Mouse (Mus musculus): ENCODE data around the gene Fcgr1.
"Not testable (repeated sequence)": the region's sequence is repeated elsewhere in the genome, so short reads cannot be mapped to it uniquely, and the experiment has no call there.

The Fcgr1 gene

DNA sequence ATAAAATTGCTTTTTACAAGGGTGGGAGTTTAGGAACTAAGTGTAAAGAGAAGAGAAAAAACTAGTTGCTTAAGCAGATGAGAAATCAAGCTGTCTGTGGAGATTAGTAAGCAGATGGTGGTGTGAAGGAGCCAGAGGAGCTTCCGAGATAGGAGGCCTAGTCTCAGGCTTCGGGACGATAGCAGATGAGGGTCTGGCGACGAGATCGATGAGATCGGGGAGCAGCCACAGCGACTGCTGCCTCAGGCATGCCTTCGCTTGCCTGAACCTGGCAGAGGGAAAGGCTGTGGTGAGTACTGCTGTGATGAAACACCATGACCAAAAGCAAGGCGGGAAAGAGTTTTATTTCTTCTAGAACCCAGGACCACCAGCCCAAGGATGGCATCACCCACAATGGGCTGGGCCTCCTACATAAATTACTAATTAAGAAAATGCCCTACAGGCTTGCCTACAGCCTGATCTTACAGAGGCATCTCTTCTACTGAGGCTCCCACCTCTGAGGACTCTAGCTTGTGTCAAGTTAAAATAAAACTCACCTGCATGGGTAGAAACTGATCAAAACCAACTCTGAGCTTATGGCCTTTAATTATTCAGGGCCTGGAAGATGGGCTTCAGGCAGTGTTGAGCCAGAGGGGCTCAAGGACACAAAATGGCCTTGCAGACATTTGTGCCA, 39.0 kb downstream of the Fcgr1 start:
- in situ Hi-C loops (cut with MboI, MseI) = no loop called here

DNA sequence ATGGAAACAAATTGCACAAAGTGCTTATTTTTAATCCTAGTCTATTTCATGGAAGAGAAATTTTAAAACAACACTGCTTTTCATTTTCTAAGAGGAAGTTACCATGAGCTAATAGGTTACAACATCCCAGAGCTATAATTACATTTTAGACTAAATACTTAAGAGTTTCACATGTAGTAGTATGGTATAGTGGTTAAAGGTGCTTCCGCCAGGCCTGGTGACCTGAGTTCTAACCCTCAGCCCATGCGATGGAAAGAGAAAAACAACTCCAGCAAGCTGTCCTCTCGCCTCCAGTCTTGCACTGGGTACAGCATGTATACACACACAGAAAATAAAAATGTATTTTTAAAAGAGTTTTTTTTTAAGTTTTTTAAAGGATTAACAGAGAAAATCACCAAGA, 42.0 kb downstream of the Fcgr1 start:
- in situ Hi-C loops (cut with MboI, MseI) = no loop called here

DNA sequence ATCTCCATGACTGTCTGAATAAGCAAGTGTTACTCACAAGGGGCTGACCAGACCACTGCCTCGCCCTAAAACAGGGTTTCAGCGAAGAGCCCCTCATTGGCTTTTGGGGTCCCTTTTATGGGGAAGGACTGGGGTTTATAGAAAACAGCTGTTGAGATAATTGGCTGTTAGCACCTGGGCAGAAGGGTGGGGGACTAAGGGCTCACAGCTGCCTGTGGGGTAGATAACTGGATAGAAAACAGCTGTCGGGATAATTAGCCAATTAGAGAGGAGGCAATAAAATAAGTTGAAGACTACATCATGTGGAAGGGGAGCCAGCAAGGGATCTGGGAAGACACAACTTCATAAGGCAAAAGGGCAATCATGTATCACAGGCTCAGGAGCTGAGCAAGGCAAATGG, 42.9 kb downstream of the Fcgr1 start:
- in situ Hi-C loops (cut with MboI, MseI) = no loop called here

DNA sequence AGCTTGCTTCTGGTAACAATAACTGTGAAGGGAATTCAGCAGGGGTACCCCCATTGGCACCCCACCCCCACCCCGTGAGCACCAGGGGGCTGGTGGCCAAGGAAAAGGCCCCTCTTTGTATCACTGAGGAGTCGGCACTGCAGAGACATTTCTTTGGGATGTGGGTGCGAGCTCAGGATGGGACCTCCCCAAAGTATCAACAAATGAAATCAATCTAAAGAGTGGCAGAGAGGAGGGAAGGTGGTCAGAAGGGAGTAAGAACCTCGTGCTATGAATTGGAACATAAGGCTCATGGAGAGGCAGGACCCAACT, 44.8 kb downstream of the Fcgr1 start:
- in situ Hi-C loops (cut with MboI, MseI) = no loop called here

DNA sequence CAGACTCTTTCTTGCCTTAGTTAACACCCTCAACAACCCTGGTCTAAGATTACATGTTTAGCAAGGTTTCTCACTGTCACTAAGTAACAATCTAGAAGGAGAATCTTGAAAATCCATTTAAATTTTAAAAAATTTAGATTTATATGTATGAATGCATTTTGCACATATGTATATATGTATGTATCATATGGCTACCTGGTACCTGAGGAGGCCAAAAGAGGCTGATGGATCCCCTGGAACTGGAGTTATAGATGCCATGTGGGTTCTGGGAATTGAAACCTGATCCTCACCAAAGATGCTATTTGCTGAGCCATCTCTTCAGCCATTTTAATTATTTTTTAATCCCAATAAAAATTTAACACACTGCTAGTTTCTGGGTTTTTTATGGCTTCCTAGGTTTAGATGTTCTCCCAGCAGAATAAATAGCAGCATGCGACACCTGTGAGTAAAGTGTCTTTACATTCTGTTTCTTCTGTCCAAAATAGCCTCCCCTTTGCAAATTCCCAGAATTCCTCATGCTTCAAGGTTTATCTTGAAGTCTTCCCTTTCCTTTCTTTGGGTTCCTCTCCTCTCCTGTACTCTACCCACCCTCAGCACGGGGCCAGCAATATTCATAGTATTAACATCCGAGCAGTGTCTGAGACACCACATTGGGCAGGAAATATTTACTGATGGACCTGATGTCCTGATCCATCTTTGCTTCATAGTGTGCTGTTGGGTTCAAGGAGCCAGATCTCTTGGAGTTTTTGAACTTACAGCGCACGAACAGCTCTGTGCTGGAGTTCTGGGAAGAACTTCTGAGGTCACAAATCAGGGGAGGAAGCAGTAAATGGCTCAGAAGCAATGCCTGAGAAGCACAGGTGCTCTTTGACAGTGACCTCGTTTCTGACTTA, 45.4 kb downstream of the Fcgr1 start:
- in situ Hi-C loops (cut with MboI, MseI) = no loop called here

DNA sequence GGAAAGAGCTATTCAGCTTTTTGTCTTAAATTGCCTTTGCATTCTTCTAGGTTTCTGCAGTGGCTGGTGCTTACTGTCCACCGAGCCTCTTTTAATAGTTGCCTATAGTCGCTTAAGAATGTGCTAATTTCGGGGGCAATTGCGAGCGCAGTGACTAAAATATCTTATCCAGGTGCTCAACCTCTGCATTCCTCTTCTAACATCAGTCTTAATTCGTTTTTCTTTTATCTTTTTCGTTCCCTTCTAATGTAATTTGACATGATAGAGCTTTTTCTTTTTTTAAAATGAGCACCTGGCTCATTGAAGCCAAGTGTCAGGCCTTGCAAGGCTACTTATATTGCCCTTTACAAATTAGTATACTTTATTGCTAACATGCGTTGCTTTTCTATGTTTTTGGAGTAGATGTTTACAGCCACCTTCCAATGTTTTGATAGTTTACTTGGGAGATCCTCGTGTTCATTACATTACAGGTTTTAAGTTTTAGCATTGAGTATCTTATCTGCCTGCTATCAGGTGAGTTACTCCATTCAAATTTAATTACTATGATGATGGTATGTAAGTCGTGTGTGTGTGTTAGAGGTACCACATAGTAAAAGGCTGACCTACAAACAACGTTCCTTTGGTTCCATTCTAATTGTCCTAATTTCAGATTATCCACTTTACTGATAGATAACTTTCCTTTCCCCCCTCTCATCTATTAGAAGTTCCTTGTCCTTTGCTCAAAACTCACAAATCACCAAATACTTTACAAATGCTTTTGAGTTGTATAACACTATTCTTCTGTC, 46.2 kb downstream of the Fcgr1 start:
- in situ Hi-C loops (cut with MboI, MseI) = no loop called here

DNA sequence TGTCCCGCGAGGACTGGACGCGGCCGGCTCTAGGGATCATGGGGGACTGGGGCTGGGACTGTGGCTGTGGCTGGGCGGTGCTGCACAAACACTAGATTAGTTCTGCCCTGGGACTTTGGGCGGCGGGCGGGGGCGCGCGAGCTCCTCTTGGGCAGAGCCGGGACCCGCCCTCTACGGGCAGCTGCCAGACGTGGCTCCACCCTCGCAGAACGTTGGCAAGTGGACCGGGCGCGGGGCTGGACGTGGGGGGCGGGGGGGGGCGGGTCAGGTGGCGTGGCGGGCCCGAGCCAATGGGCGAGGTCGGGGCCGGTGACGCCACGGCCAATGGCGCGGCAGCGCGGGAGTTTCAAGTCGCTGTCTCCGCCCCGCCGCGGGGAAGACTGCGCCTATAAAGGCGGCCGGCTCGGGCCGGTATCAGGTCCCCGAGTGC, 47.3 kb downstream of the Fcgr1 start, which contains the start of gene Hist2h3c1:
Gene Hist2h3c1 (plus strand): TSS at position 259 of the 430 bp plus-strand sequence.
- in situ Hi-C loops (cut with MboI, MseI) = not testable (repeated sequence)

DNA sequence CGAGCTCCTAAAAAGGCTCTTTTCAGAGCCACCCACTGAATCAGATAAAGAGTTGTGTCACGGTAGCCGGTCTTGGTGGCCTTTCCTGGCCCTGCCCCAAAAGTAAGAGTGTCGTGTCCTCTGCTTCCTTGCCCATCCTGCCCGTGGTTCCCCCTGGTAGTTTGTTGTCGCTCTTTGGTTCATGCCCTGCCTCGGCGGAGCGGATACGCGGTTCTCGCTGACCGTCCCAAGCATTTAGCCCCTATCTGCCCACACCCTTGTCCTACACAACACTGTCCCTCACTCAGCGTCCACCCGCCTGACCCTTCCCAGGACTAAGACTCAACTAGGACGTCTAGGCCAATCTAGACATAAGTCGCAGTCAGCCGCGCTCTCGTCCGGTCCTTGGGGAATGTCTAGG, 47.8 kb downstream of the Fcgr1 start:
- in situ Hi-C loops (cut with MboI, MseI) = not testable (repeated sequence)

DNA sequence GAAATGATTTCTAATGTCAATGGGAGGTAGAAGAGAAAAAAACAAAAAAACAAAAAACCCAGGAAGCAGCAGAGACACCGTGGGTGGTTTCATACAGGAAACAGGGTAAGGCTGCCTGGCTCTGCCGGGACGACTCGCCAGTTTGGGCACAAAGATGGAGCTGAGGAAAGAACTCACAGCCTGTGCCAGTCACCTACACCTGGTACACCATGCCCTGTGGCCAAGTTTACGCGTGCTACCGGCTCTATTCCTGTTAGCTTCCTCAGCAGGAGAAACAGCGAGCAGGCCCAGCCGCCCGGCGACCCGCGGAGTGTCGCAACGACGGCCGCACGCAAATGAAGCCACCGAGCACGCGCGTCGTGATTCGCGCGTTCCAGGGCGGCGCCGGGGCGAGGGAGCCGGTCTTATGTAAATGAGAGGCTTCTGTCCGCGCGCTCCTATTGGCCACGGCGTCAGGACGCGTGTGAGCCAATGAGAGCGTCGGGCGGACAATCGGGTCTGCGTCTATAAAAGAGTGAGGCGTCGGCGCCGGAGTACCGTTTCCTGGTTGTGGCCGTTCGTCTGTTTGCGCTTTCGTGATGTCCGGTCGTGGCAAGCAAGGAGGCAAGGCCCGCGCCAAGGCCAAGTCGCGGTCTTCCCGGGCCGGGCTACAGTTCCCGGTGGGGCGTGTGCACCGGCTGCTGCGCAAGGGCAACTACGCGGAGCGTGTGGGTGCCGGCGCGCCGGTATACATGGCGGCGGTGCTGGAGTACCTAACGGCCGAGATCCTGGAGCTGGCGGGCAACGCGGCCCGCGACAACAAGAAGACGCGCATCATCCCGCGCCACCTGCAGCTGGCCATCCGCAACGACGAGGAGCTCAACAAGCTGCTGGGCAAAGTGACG, 48.5 kb downstream of the Fcgr1 start, which contains the start of gene Hist2h2aa1:
Gene Hist2h2aa1 (plus strand): TSS at position 495 of the 884 bp plus-strand sequence.
- in situ Hi-C loops (cut with MboI, MseI) = not testable (repeated sequence)

DNA sequence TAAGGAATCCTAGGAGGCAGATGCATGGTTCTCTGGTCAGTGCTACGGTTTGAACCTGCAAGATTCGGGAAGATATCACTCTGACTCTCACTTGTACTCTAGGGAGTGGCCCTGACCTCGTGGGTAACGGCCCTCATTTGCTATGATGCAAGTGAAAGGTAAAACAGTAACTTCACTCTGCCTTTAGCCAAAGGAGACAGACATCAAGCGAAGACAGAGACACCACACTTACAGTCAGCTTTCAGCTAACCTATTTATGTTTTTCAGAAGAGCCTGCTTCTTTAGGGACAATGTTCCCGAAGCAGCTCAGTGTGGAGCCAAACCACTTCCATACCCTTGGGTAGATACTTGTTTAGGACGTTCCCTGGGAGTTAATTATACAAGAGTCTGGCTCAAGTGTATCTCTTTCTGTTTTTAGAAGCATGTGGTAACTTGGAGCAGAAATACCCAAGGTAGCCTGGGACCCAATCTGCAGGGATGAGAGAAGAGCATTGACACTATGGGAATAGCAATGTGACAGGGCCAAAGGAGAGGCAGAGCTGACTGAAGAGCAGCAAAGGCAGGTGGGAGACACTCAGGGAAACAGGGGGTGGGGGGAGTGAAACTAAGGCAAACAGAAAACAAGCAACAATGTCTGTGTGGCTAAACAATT, 49.7 kb downstream of the Fcgr1 start:
- in situ Hi-C loops (cut with MboI, MseI) = no loop called here

DNA sequence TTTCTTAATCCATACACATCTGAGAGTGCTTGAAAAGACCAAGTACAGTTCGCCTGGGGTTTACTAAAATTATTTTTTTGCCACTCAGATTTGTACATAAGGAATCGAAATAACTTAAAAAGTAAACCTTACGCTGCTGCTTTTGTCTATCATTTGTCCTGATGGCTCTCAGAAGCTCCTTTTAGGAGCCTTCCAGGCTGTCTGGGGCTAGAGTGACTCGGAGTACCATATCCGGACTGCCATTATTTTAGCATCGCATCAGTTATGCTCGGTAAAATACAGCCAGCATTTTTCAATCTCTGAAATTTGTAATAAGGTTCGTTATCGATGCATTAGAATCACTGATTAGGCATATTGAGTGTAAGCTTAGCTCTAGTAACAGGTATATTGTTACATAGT, 53.0 kb downstream of the Fcgr1 start:
- in situ Hi-C loops (cut with MboI, MseI) = no loop called here

DNA sequence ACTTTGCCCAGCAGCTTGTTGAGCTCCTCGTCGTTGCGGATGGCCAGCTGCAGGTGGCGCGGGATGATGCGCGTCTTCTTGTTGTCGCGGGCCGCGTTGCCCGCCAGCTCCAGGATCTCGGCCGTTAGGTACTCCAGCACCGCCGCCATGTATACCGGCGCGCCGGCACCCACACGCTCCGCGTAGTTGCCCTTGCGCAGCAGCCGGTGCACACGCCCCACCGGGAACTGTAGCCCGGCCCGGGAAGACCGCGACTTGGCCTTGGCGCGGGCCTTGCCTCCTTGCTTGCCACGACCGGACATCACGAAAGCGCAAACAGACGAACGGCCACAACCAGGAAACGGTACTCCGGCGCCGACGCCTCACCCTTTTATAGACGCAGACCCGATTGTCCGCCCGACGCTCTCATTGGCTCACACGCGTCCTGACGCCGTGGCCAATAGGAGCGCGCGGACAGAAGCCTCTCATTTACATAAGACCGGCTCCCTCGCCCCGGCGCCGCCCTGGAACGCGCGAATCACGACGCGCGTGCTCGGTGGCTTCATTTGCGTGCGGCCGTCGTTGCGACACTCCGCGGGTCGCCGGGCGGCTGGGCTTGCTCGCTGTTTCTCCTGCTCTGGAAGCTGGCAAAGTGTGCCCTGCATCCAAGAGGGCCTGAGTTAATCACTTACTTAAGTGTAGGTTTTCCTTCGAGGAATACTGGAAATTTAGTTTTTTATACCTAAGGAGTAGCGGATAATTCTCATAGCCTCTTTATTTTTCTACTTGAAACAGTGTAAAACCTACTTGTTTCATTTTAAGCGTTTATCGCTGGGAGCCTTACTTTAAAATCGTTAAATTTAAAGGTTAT, 53.6 kb downstream of the Fcgr1 start, which contains the start of gene Hist2h2aa2:
Gene Hist2h2aa2 (minus strand): TSS at position 328 of the 850 bp plus-strand sequence.
- in situ Hi-C loops (cut with MboI, MseI) = not testable (repeated sequence)

DNA sequence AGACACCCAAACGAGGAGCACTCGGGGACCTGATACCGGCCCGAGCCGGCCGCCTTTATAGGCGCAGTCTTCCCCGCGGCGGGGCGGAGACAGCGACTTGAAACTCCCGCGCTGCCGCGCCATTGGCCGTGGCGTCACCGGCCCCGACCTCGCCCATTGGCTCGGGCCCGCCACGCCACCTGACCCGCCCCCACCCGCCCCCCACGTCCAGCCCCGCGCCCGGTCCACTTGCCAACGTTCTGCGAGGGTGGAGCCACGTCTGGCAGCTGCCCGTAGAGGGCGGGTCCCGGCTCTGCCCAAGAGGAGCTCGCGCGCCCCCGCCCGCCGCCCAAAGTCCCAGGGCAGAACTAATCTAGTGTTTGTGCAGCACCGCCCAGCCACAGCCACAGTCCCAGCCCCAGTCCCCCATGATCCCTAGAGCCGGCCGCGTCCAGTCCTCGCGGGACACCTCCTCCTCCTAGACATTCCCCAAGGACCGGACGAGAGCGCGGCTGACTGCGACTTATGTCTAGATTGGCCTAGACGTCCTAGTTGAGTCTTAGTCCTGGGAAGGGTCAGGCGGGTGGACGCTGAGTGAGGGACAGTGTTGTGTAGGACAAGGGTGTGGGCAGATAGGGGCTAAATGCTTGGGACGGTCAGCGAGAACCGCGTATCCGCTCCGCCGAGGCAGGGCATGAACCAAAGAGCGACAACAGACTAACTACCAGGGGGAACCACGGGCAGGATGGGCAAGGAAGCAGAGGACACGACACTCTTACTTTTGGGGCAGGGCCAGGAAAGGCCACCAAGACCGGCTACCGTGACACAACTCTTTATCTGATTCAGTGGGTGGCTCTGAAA, 54.6 kb downstream of the Fcgr1 start, which contains the start of gene Hist2h3c2:
Gene Hist2h3c2 (minus strand): TSS at position 174 of the 840 bp plus-strand sequence.
- in situ Hi-C loops (cut with MboI, MseI) = not testable (repeated sequence)

DNA sequence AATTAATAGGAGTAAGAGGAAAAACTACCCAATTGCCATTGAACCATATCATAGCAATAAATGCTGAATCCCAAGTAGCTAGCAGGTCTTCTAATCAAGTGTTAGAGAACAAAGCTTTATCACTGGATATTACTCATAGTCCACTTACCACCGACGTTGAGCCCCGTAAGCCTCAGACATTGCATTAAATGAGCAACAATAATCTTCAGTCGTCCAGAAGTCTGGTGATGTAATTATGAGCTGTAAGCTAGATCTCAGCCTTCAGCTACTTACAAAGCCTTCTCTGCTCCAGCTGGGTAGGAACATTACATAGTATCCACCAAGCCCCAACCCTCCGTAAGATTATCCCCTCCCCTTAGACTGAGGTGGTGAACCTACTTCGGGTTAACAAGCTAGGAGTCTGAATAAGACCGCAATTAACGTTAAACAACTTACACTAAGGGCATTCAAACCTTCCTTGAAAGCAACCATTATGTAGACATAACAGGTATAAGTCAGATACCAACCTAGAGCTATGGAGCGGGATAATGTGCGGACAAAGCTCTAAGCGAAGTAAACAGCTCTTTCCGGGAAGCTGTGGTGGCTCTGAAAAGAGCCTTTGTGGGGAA, 55.8 kb downstream of the Fcgr1 start:
- in situ Hi-C loops (cut with MboI, MseI) = no loop called here

DNA sequence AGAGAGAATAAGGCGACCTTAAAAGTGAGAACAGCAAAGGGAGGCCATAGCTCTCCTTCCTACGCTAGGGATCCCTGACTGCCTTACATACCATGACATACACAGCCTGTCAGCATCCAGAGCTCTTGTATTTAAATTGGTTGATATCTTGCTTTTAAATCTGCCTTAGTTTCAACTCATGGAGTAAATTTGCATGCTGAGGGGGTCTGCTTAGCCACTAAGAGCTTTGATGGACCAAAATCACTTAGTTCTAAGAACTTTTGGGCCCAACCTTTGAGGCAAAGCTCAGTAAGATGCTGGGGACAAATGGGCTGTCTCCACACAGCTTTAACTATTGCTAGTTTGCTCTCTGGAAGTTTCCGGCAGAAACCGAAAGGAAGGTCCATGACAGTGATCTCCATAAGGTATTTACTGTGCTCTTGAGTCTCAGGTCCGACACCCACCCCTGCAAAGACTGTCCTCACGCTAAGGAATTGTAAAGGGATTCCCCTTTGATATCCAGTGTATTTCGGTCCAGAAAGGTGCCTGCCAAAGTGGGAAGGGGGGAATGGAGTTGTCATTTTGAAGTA, 56.4 kb downstream of the Fcgr1 start:
- in situ Hi-C loops (cut with MboI, MseI) = no loop called here

DNA sequence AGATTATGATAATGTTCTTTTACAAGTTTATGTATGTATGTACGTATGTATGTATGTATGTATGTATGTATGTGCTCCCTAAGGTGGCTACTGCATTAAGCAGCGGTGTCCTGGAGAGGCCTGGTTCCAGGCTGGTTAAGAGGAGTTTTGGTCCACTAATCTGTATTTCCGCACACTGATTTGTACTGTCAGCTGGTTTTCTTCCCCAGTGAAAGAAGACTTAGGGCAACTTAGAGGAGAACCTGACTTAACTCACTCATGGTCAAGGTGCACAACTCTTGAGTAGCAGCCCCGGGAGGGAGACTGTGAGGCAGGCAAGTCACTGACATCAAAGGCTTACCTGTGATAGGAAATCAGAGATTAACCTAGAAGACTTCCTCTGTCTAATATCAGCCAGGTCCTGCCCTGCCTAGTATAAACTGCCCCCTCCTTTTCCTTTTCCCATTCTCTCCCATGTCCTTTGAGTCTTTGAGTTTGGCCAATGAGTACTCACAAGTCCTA, 56.9 kb downstream of the Fcgr1 start:
- in situ Hi-C loops (cut with MboI, MseI) = no loop called here

DNA sequence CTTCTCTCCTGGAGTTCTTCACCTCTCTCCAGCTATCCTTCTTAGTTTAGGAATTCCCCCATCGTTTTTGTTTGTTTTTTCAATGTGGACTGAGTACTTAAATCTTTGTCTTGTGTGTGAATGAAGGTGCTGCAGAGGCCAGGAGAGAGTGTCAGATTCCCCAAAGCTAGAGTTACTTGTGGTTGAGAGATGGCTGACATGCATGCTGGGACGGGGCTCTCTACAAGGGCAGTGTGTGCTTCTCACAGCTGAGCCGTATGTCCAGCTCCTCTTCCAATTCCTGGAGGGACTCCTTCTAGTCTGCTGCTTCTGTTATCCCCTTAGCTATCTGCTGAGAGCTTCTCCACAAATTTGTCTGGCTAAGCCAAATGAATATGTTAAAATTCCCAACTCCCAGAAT, 57.9 kb downstream of the Fcgr1 start:
- in situ Hi-C loops (cut with MboI, MseI) = no loop called here
